Mouse (Mus musculus) liver, embryonic 14.5 days (tissue): ENCODE data around the gene Speer4a.

Source experiments
- CTCF ChIP-seq: IDR thresholded peaks from 2 replicates; pipeline ENCODE4 v1.5.1; 2016; ENCODE audit warnings: antibody characterized with exemption, low read depth, control low read depth
- EP300 ChIP-seq: IDR thresholded peaks from 2 replicates; pipeline ENCODE4 v1.6.1; 2016; ENCODE audit warnings: antibody characterized with exemption, low read depth

DNA sequence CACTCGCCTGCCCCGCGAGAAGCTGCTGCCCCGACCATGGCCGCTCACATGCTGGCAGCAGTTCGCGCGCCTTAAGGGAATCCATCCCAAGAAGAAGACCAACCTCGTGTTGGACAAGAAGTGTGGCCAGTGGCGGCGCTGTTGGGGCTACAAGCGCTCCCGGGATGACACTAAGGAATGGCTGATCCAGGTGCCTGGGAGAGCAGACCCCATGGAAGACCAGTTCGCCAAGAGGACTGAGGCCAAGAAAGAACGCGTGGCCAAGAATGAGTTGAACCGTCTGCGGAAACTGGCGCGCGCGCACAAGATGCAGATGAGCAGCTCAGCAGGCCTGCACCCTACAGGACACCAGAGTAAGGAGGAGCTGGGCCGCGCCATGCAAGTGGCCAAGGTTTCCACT lies 31.4 kb upstream of the Speer4a start:
- no peak for TF ChIP-seq CTCF
- TF ChIP-seq EP300 = no peak
